Mouse (Mus musculus) central nervous system, embryonic 18 days (tissue): Measurements from ENCODE around the gene Gab2. TPM values are rescaled to one million over a fixed set of nuclear protein-coding genes. Genes with fewer than 3 reads are reported as not detected.

Experiments
- polyA plus RNA-seq: library from polyadenylated mRNA; depleted of rRNA; stranded (reverse); fragments of >200 nt; gene quantifications from 2 replicates; pipeline ENCODE4 v1.2.3, GENCODE M21; 2012; rRNA removed

Gene Gab2
- 24.9 and 28.2 TPM in 2 replicates for polyA plus RNA-seq

GRCm38 (mm10) chr7:97081242-97081958 is at the start of gene Gab2:
Gene Gab2 (plus strand): TSS chr7:97081586.

DNA sequence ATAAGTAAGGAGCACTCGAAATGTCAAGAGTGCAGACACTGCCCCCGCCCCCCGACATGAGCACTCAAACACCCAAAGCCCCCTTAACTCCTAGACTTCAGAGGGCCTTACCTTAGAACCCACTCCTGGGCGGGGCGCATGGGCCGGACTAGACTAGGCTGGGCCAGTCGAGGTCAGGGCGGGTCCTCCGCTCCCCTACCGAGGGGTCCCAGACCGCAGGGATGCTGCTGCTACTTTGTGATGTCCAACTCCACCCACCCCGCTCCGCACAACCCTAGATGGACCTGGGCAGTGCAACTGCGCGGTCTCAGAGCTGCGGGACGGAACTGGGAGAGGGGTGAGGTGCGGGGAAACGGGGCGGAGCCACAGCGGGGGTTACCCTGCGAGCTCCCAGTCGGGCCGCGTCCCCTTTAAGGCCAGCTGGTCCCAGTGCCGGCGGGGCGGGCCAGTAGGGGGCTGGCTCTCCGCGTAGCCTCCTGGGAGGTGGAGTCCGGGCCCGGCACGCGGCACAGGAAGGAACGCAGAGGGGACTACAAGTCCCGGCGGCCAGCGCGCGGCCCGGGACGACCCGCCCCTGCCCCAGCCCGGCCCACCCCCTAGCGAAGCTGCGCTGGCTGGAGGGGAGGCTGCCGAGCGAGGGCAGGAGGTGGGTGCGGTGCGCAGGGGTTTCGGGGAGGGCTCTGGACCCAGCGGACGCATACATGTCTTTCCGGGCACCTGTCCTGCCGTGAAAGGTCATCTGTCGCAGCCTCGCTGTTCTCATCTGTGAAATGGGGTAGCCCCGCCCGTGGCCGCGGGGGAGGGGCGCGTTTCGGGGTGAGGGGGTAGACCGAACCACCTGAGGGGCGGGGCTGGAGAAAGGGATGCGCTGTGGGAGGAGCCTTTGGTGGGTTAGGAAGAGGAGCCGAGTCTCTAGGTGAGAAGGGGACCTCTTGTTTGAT is 250.6 kb downstream of the Gab2 start, which contains the start of the genes Usp35 and Kctd21:
Gene Usp35, minus strand, starts transcription at position 295 of the 941 bp plus-strand sequence.
Gene Kctd21, plus strand, starts transcription at position 602 of the 941 bp plus-strand sequence.

Other genes with a start within 250 kb of the Gab2 start
- 9.8 and 10.9 TPM in 2 replicates for gene Nars2, start 130.1 kb upstream of the Gab2 start, polyA plus RNA-seq